ENCODE assay signal across 7 mouse cellular contexts in the genomic region with DNA sequence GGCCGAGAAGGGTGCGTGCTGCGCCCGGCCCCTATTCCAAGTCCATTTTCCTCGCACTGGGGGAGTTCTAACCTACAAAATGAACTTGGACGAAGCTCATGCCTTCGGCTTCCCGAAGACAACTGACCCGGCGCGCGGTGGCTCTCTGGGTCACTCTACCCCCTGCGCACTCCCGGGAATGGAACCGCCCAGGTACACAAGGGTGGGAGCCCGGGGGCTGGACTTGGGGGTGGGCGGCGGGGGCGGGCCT. TPM values are rescaled to one million over a fixed set of nuclear protein-coding genes. Genes with fewer than 3 reads are reported as not detected.
DNase-seq lines count a peak whose midpoint lies in the region; ATAC-seq and TF ChIP-seq lines count a peak whose summit lies in the region.

A gene (minus strand): TSS at position 214 of the 250 bp plus-strand sequence.

- peak within 1 kb of the TSS; percentile 68 for H3K9ac ChIP-seq in lung, embryonic 14.5 days
- H3K9ac ChIP-seq in embryonic facial prominence, embryonic 12.5 days, result peak within 1 kb of the TSS; percentile 25; the same call in 1 of the 2 replicates
- peak within 1 kb of the TSS; percentile 46; the same call in 1 of the 2 replicates for H3K9ac ChIP-seq in hindbrain, embryonic 14.5 days

- DNase-seq in lung, embryonic 14.5 days, result peak; percentile 74
- DNase-seq in lung, postnatal 25 days (ENCODE audit: low spot score), result no peak
- no peak for DNase-seq in hindbrain, embryonic 14.5 days (ENCODE audit: low spot score)
- no peak for DNase-seq in frontal cortex, postnatal 25 days (ENCODE audit: low spot score in 2 of 2)

- peaks cover 4% of the 10 kb centered on the region; the same call in 1 of the 2 replicates for H3K36me3 ChIP-seq in lung, embryonic 14.5 days (ENCODE audit: insufficient read depth)
- no peaks in the 10 kb centered on the region for H3K36me3 ChIP-seq in embryonic facial prominence, embryonic 12.5 days
- H3K36me3 ChIP-seq in hindbrain, embryonic 14.5 days (replicated peaks; ENCODE audit: control insufficient read depth, insufficient read depth), result no peaks in the 10 kb centered on the region
- no peaks in the 10 kb centered on the region for H3K36me3 ChIP-seq in macrophage (ENCODE audit: inconsistent target)

- no peak for TF ChIP-seq CTCF in lung, embryonic 14.5 days (IDR thresholded peaks at IDR 0.05; ENCODE audit: low read depth)

- H3K79me2 ChIP-seq in macrophage (ENCODE audit: inconsistent target), result no peaks in the 10 kb centered on the region

- H3K4me3 ChIP-seq in lung, embryonic 14.5 days (ENCODE audit: low read depth, low read length), result peak within 1 kb of the TSS; percentile 49
- H3K4me3 ChIP-seq in embryonic facial prominence, embryonic 12.5 days, result peak within 1 kb of the TSS; percentile 39
- H3K4me3 ChIP-seq in hindbrain, embryonic 14.5 days (replicated peaks; ENCODE audit: low read length), result peak within 1 kb of the TSS; percentile 26
- H3K4me3 ChIP-seq in macrophage (ENCODE audit: inconsistent target), result peak within 1 kb of the TSS; percentile 35

- no peaks in the 10 kb centered on the region for H3K4me1 ChIP-seq in lung, embryonic 14.5 days (ENCODE audit: insufficient read depth)
- H3K4me1 ChIP-seq in embryonic facial prominence, embryonic 12.5 days, result peaks cover 4% of the 10 kb centered on the region; the same call in 1 of the 2 replicates
- 0 out of 2 replicates have a peak, but pooled peaks cover 4% of the 10 kb centered on the region for H3K4me1 ChIP-seq in hindbrain, embryonic 14.5 days (replicated peaks; ENCODE audit: control insufficient read depth, insufficient read depth, low read length)

- H3K4me2 ChIP-seq in lung, embryonic 14.5 days, result peak within 1 kb of the TSS; percentile 55
- H3K4me2 ChIP-seq in embryonic facial prominence, embryonic 12.5 days (replicated peaks), result peak within 1 kb of the TSS; percentile 58
- H3K4me2 ChIP-seq in hindbrain, embryonic 14.5 days (replicated peaks), result peak within 1 kb of the TSS; percentile 49

- no peaks in the 10 kb centered on the region for H3K9me3 ChIP-seq in lung, embryonic 14.5 days (ENCODE audit: low read depth, low read length)
- no peaks in the 10 kb centered on the region for H3K9me3 ChIP-seq in embryonic facial prominence, embryonic 12.5 days
- no peaks in the 10 kb centered on the region for H3K9me3 ChIP-seq in hindbrain, embryonic 14.5 days (ENCODE audit: control insufficient read depth, low read length)

- peaks cover 13% of the 10 kb centered on the region for H3K27me3 ChIP-seq in lung, embryonic 14.5 days (ENCODE audit: insufficient read depth, low read length)
- peaks cover 23% of the 10 kb centered on the region for H3K27me3 ChIP-seq in embryonic facial prominence, embryonic 12.5 days
- H3K27me3 ChIP-seq in hindbrain, embryonic 14.5 days (ENCODE audit: control insufficient read depth, insufficient read depth, low read length), result peaks cover 24% of the 10 kb centered on the region

- no peak; the same call in 1 of the 2 replicates for ATAC-seq in lung, embryonic 14.5 days (ENCODE audit: insufficient read depth)
- ATAC-seq in embryonic facial prominence, embryonic 12.5 days (ENCODE audit: insufficient number of reproducible peaks, insufficient read depth, low FRiP score, low TSS enrichment), result peak; percentile 69
- no peak for ATAC-seq in hindbrain, embryonic 14.5 days (ENCODE audit: low FRiP score)
- no peak for ATAC-seq in megakaryocyte progenitor cell, adult 5-6 weeks (replicated peaks; ENCODE audit: poor library complexity)

- H3K27ac ChIP-seq in lung, embryonic 14.5 days (ENCODE audit: low read depth), result peak within 1 kb of the TSS; percentile 91
- no peak within 1 kb of the TSS for H3K27ac ChIP-seq in embryonic facial prominence, embryonic 12.5 days
- no peak within 1 kb of the TSS for H3K27ac ChIP-seq in hindbrain, embryonic 14.5 days
- H3K27ac ChIP-seq in macrophage, result peak within 1 kb of the TSS; percentile 41

- 0% methylated on average over 19 of the region's 19 CpGs for WGBS in lung, embryonic 14.5 days
- WGBS in embryonic facial prominence, embryonic 12.5 days, result under 1% methylated on average over 19 of the region's 19 CpGs
- WGBS in hindbrain, embryonic 14.5 days, result under 1% methylated on average over 18 of the region's 19 CpGs
- 7% methylated on average over 19 of the region's 19 CpGs for WGBS in macrophage (ENCODE audit: missing documents)

RNA-seq across cellular contexts. Expression of the gene that starts here (rescaled TPM):
- 66.2 and 67.4 TPM in 2 replicates for polyA plus RNA-seq in lung, embryonic 14.5 days (2014; fragmentation: Nextera tagmentation; extraction: Ambion mirVana)
- 25.6 and 26.2 TPM in 2 replicates for polyA plus RNA-seq in embryonic facial prominence, embryonic 12.5 days (2016; fragmentation: Nextera tagmentation; extraction: Ambion mirVana)
- 19.6 and 21.7 TPM in 2 replicates for polyA plus RNA-seq in hindbrain, embryonic 14.5 days (2014; fragmentation: Nextera tagmentation; extraction: Ambion mirVana)
- total RNA-seq in macrophage (2018; cell fraction: chromatin; rRNA removed), result 1 to 10 TPM in 5 of 26 experiments, under 1 TPM in 15, not detected in 6; 0.33 to 1.3 (median 0.70) TPM
- total RNA-seq in macrophage (2018; cell fraction: cytosol; rRNA removed), result under 1 TPM; 0.19 to 0.68 (median 0.42) TPM
- total RNA-seq in macrophage (2018; cell fraction: nucleus; rRNA removed), result 1 to 10 TPM in 12 of 26 experiments, under 1 TPM in 14; 0.34 to 2.3 (median 0.92) TPM
- 0.29 to 2.2 TPM (median 0.38 TPM) in 3 replicates for polyA plus RNA-seq in macrophage (2018)
- 0.12 and 0.59 TPM in 2 replicates for total RNA-seq in megakaryocyte progenitor cell, adult 5-6 weeks (2015)
- 0.33 and 0.68 TPM in 2 replicates for total RNA-seq in megakaryocyte progenitor cell, adult 5-6 weeks (2017)

Comparison
In these comparisons a context has a peak if more than half of its experiments do, and no peak if none do; other contexts are left out.
1. H3K27ac ChIP-seq: peak in lung, embryonic 14.5 days (single experiment) and macrophage (single experiment); none in embryonic facial prominence, embryonic 12.5 days (single experiment) and hindbrain, embryonic 14.5 days (single experiment).
2. Peak in every context shown above with its lines, with median percentiles within 50 percentile points of each other: H3K4me2 ChIP-seq, H3K4me3 ChIP-seq and H3K9ac ChIP-seq.